8 mouse cellular contexts compared by ENCODE assay signal in genomic region chr1:131528081-131528507, GRCm38 (mm10). TPM values are rescaled to one million over a fixed set of nuclear protein-coding genes. Genes with fewer than 3 reads are reported as not detected.
DNase-seq lines count a peak whose midpoint lies in the region; ATAC-seq and TF ChIP-seq lines count a peak whose summit lies in the region.

No protein-coding gene starts in this region.

- DNase-seq in ES-CJ7 (ENCODE audit: low read depth, low spot score), result peak; percentile 85
- DNase-seq in lung, adult 2 months, result no peak
- DNase-seq in thymus, postnatal 10 days (ENCODE audit: low spot score in 2 of 2), result no peak

- TF ChIP-seq CTCF in bone marrow, adult 2 months (IDR thresholded peaks at IDR 0.05; ENCODE audit: control insufficient read depth, insufficient read depth, low read length), result no peak
- TF ChIP-seq CTCF in embryonic fibroblast, embryonic 13.5 days (IDR thresholded peaks at IDR 0.05; ENCODE audit: borderline replicate concordance, insufficient read depth, low read length), result no peak
- no peak for TF ChIP-seq CTCF in lung, adult 2 months (IDR thresholded peaks at IDR 0.05; ENCODE audit: insufficient read depth, low read length)

- no peak for TF ChIP-seq POLR2A in bone marrow, adult 2 months (IDR thresholded peaks at IDR 0.05; ENCODE audit: borderline replicate concordance, control insufficient read depth, low read depth, low read length)
- TF ChIP-seq POLR2A in embryonic fibroblast, embryonic 13.5 days (IDR thresholded peaks at IDR 0.05; ENCODE audit: low read depth, low read length), result peak; percentile 66
- TF ChIP-seq POLR2A in lung, adult 2 months (IDR thresholded peaks at IDR 0.05; ENCODE audit: borderline replicate concordance, extremely low read depth, low read depth, low read length), result no peak

- 0 out of 2 replicates have a peak, but pooled peaks cover 2% of the 10 kb centered on the region for H3K4me1 ChIP-seq in bone marrow, adult 2 months (ENCODE audit: control insufficient read depth, insufficient read depth, low read length)
- peaks cover 5% of the 10 kb centered on the region; the same call in 1 of the 2 replicates for H3K4me1 ChIP-seq in embryonic fibroblast, embryonic 13.5 days (ENCODE audit: control insufficient read depth, insufficient read depth, low read length)
- H3K4me1 ChIP-seq in heart, embryonic 12.5 days (replicated peaks), result peaks cover 31% of the 10 kb centered on the region
- H3K4me1 ChIP-seq in kidney, embryonic 16.5 days (ENCODE audit: insufficient read depth, low read length), result peaks cover 32% of the 10 kb centered on the region
- H3K4me1 ChIP-seq in lung, adult 2 months (ENCODE audit: control insufficient read depth, insufficient read depth, low read length), result peaks cover 16% of the 10 kb centered on the region
- H3K4me1 ChIP-seq in neural tube, embryonic 15.5 days, result peaks cover 29% of the 10 kb centered on the region

- WGBS in bone marrow, adult 2 months, result under 1% methylated on average over 34 of the region's 34 CpGs
- under 1% methylated on average over 34 of the region's 34 CpGs for WGBS in heart, embryonic 12.5 days
- WGBS in kidney, embryonic 16.5 days, result under 1% methylated on average over 34 of the region's 34 CpGs
- under 1% methylated on average over 34 of the region's 34 CpGs for WGBS in lung, adult 2 months
- WGBS in neural tube, embryonic 15.5 days, result under 1% methylated on average over 34 of the region's 34 CpGs

- no peaks in the 10 kb centered on the region for H3K9me3 ChIP-seq in heart, embryonic 12.5 days (replicated peaks)
- no peaks in the 10 kb centered on the region for H3K9me3 ChIP-seq in kidney, embryonic 16.5 days (ENCODE audit: low read length)
- H3K9me3 ChIP-seq in neural tube, embryonic 15.5 days (replicated peaks), result no peaks in the 10 kb centered on the region

- H3K9ac ChIP-seq in heart, embryonic 12.5 days, result peak overlapping the region; percentile 76
- peak overlapping the region; percentile 73 for H3K9ac ChIP-seq in kidney, embryonic 16.5 days (replicated peaks; ENCODE audit: low read length)
- peak overlapping the region; percentile 34 for H3K9ac ChIP-seq in neural tube, embryonic 15.5 days (replicated peaks)

- H3K27me3 ChIP-seq in heart, embryonic 12.5 days (replicated peaks), result no peaks in the 10 kb centered on the region
- H3K27me3 ChIP-seq in kidney, embryonic 16.5 days (ENCODE audit: insufficient read depth, low read length), result no peaks in the 10 kb centered on the region
- H3K27me3 ChIP-seq in neural tube, embryonic 15.5 days (replicated peaks), result no peaks in the 10 kb centered on the region

- peak overlapping the region; percentile 85 for H3K4me2 ChIP-seq in heart, embryonic 12.5 days
- H3K4me2 ChIP-seq in kidney, embryonic 16.5 days (replicated peaks; ENCODE audit: low read depth, low read length), result peak overlapping the region; percentile 88
- peak overlapping the region; percentile 97 for H3K4me2 ChIP-seq in neural tube, embryonic 15.5 days

- no peaks in the 10 kb centered on the region for H3K36me3 ChIP-seq in heart, embryonic 12.5 days
- no peaks in the 10 kb centered on the region for H3K36me3 ChIP-seq in kidney, embryonic 16.5 days (ENCODE audit: insufficient read depth, low read length)
- no peaks in the 10 kb centered on the region for H3K36me3 ChIP-seq in neural tube, embryonic 15.5 days

- H3K27ac ChIP-seq in bone marrow, adult 2 months (ENCODE audit: control insufficient read depth, insufficient read depth, low read depth, low read length, poor library complexity), result peak overlapping the region; percentile 66
- peak overlapping the region; percentile 55 for H3K27ac ChIP-seq in embryonic fibroblast, embryonic 13.5 days (ENCODE audit: insufficient read depth, low read length)
- H3K27ac ChIP-seq in heart, embryonic 12.5 days (ENCODE audit: poor library complexity, severe bottlenecking), result peak overlapping the region; percentile 89
- H3K27ac ChIP-seq in kidney, embryonic 16.5 days (ENCODE audit: low read length), result peak overlapping the region; percentile 78
- peak overlapping the region; percentile 75 for H3K27ac ChIP-seq in neural tube, embryonic 15.5 days (replicated peaks)

- peak overlapping the region; percentile 73 for H3K4me3 ChIP-seq in bone marrow, adult 2 months (replicated peaks; ENCODE audit: control insufficient read depth, low read depth, low read length)
- peak overlapping the region; percentile 95 for H3K4me3 ChIP-seq in embryonic fibroblast, embryonic 13.5 days (ENCODE audit: insufficient read depth, low read length)
- H3K4me3 ChIP-seq in heart, embryonic 12.5 days, result peak overlapping the region; percentile 76
- peak overlapping the region; percentile 63 for H3K4me3 ChIP-seq in kidney, embryonic 16.5 days (ENCODE audit: low read length)
- H3K4me3 ChIP-seq in lung, adult 2 months (replicated peaks; ENCODE audit: extremely low read depth, low read depth, low read length), result peak overlapping the region; percentile 88
- peak overlapping the region; percentile 67 for H3K4me3 ChIP-seq in neural tube, embryonic 15.5 days (replicated peaks)

- ATAC-seq in heart, embryonic 12.5 days (ENCODE audit: insufficient number of reproducible peaks, low FRiP score), result no peak
- peak; percentile 1; the same call in 1 of the 2 replicates for ATAC-seq in kidney, embryonic 16.5 days (ENCODE audit: low FRiP score, low TSS enrichment)
- no peak for ATAC-seq in neural tube, embryonic 15.5 days (ENCODE audit: low FRiP score)

RNA-seq across cellular contexts. Expression of gene Fam72a, which starts 0.4 kb away (rescaled TPM):
- 2.4 and 5.5 TPM in 2 replicates for polyA plus RNA-seq in bone marrow, adult 2 months (2011; ENCODE audit: insufficient read depth, insufficient read length, low replicate concordance, missing spikeins)
- polyA plus RNA-seq in embryonic fibroblast, embryonic 13.5 days (2011; ENCODE audit: insufficient read length, low read depth, missing spikeins), result 1.8 and 2.3 TPM in 2 replicates
- 3.2 and 3.4 TPM in 2 replicates for polyA plus RNA-seq in heart, embryonic 12.5 days (2016; fragmentation: Nextera tagmentation; extraction: Ambion mirVana)
- 2.1 and 2.6 TPM in 2 replicates for polyA plus RNA-seq in kidney, embryonic 16.5 days (2015; fragmentation: Nextera tagmentation; extraction: Ambion mirVana)
- 0.20 and 0.38 TPM in 2 replicates for polyA plus RNA-seq in lung, adult 2 months (2012; rRNA removed)
- polyA plus RNA-seq in neural tube, embryonic 15.5 days (2015; fragmentation: Nextera tagmentation; extraction: Ambion mirVana), result 1.2 and 1.8 TPM in 2 replicates

RNA-seq across cellular contexts. Expression of gene Srgap2, which starts 0.9 kb away (rescaled TPM):
- 15.8 and 27.2 TPM in 2 replicates for polyA plus RNA-seq in bone marrow, adult 2 months (2011; ENCODE audit: insufficient read depth, insufficient read length, low replicate concordance, missing spikeins)
- 52.8 and 66.6 TPM in 2 replicates for polyA plus RNA-seq in embryonic fibroblast, embryonic 13.5 days (2011; ENCODE audit: insufficient read length, low read depth, missing spikeins)
- 18.6 and 24.3 TPM in 2 replicates for polyA plus RNA-seq in heart, embryonic 12.5 days (2016; fragmentation: Nextera tagmentation; extraction: Ambion mirVana)
- 11.5 and 18.1 TPM in 2 replicates for polyA plus RNA-seq in kidney, embryonic 16.5 days (2015; fragmentation: Nextera tagmentation; extraction: Ambion mirVana)
- 25.6 and 34.8 TPM in 2 replicates for polyA plus RNA-seq in lung, adult 2 months (2012; rRNA removed)
- polyA plus RNA-seq in neural tube, embryonic 15.5 days (2015; fragmentation: Nextera tagmentation; extraction: Ambion mirVana), result 23.2 and 27.2 TPM in 2 replicates
